Mouse (Mus musculus) liver, postnatal 0 days (tissue): ENCODE data around the gene Nolc1. TPM values are rescaled to one million over a fixed set of nuclear protein-coding genes. Genes with fewer than 3 reads are reported as not detected.
"Not testable (repeated sequence)": the region's sequence is repeated elsewhere in the genome, so short reads cannot be mapped to it uniquely, and the experiment has no call there.

ENCODE experiments used
- ATAC-seq: fragments of 200-750 bp; cut with Nextera tagmentation; 2 replicates; pipeline ENCODE4 v1.8.0; 2017; ENCODE audit warnings: mild to moderate bottlenecking, moderate library complexity
- DNase-seq: peaks from one replicate; pipeline ENCODE4 v3.0.0-alpha.2; 2016
- H3K27ac ChIP-seq: fragments of 300-500 bp; sonication (generic); 2 replicates; pipeline ENCODE4 v1.5.1; 2014; ENCODE audit warnings: antibody characterized with exemption, moderate library complexity, mild to moderate bottlenecking, low read depth
- H3K27me3 ChIP-seq: fragments of 300-500 bp; sonication (generic); 2 replicates; pipeline ENCODE4 v1.6.1; 2014; ENCODE audit warnings: low read length, control low read depth, mixed read lengths; ENCODE audit not compliant: insufficient read depth
- H3K36me3 ChIP-seq: fragments of 300-500 bp; sonication (generic); replicated peaks from 2 replicates; pipeline ENCODE4 v1.6.1; 2014; ENCODE audit warnings: mild to moderate bottlenecking, control low read depth, low read length, moderate library complexity, mixed read lengths; ENCODE audit not compliant: insufficient read depth
- H3K4me1 ChIP-seq: fragments of 300-500 bp; sonication (generic); 2 replicates; pipeline ENCODE4 v1.6.1; 2014; ENCODE audit warnings: antibody characterized with exemption, mild to moderate bottlenecking, control low read depth; ENCODE audit not compliant: insufficient read depth
- H3K4me2 ChIP-seq: fragments of 300-500 bp; sonication (generic); 2 replicates; pipeline ENCODE4 v1.6.1; 2014; ENCODE audit warnings: low read depth, mild to moderate bottlenecking, low read length, moderate library complexity, mixed read lengths
- H3K4me3 ChIP-seq: fragments of 300-500 bp; sonication (generic); 2 replicates; pipeline ENCODE4 v1.5.1; 2014; ENCODE audit warnings: low read depth, low read length
- H3K9ac ChIP-seq: fragments of 300-500 bp; sonication (generic); replicated peaks from 2 replicates; pipeline ENCODE4 v1.6.1; 2014; ENCODE audit warnings: mild to moderate bottlenecking, moderate library complexity
- H3K9me3 ChIP-seq: fragments of 300-500 bp; sonication (generic); 2 replicates; pipeline ENCODE4 v1.6.1; 2016; ENCODE audit warnings: mild to moderate bottlenecking, control low read depth, low read length, mixed read lengths
- CTCF ChIP-seq: sonication (generic); IDR thresholded peaks from 2 replicates; pipeline ENCODE4 v1.5.1; 2016; ENCODE audit warnings: antibody characterized with exemption, low read depth
- EP300 ChIP-seq: IDR thresholded peaks from 2 replicates; pipeline ENCODE4 v1.6.1; 2016; ENCODE audit warnings: antibody characterized with exemption, low read depth, mild to moderate bottlenecking
- WGBS: fragments of 180-500 bp; shearing (Covaris S2); extraction: QIAGEN DNeasy Blood & Tissue Kit; methylation state at CpG from one replicate; pipeline ENCODE4 v1.1.7; 2014; ENCODE audit not compliant: insufficient replicate concordance; 5-methylcytosine and 5-hydroxymethylcytosine counted together
- polyA plus RNA-seq: library from polyadenylated mRNA; unstranded; fragments of >200 nt; fragmentation: Nextera tagmentation; extraction: Ambion mirVana; gene quantifications from 2 replicates; pipeline ENCODE4 v1.2.1, GENCODE M21; 2015

Nolc1 gene
- polyA plus RNA-seq, 1 experiment from 2014 or later = 26.9 TPM

GRCm38 (mm10) chr19:46110781-46111180 lies 35.1 kb downstream of the Nolc1 start:
- TF ChIP-seq CTCF (no peak), EP300 (no peak)
- H3K4me3 ChIP-seq = no peak overlapping the region
- DNase-seq (no peak), ATAC-seq (no peak)
- H3K4me1 ChIP-seq = no peaks in the 10 kb centered on the region
- H3K9ac ChIP-seq = no peak overlapping the region
- no peaks in the 10 kb centered on the region for H3K36me3 ChIP-seq
- H3K27me3 ChIP-seq = no peaks in the 10 kb centered on the region
- peak overlapping the region; percentile 57 for H3K27ac ChIP-seq
- H3K9me3 ChIP-seq = no peaks in the 10 kb centered on the region
- WGBS = 69% methylated on average over 5 of the region's 5 CpGs
- no peak overlapping the region for H3K4me2 ChIP-seq

- no peak overlapping the region for H3K4me2 ChIP-seq
- ATAC-seq (no peak), DNase-seq (no peak)
- no peaks in the 10 kb centered on the region for H3K9me3 ChIP-seq
- WGBS = 54% methylated on average over 4 of the region's 4 CpGs
- H3K9ac ChIP-seq = no peak overlapping the region
- H3K27me3 ChIP-seq = no peaks in the 10 kb centered on the region
- no peak overlapping the region for H3K27ac ChIP-seq
- no peak for TF ChIP-seq EP300
- TF ChIP-seq CTCF = peak; percentile 28; the same call in 1 of the 2 replicates
- H3K4me1 ChIP-seq = no peaks in the 10 kb centered on the region
- H3K36me3 ChIP-seq = no peaks in the 10 kb centered on the region
- no peak overlapping the region for H3K4me3 ChIP-seq
Observed at GRCm38 (mm10) chr19:46114617-46115016, 39.0 kb downstream of the Nolc1 start.

- Histone ChIP-seq H3K4me3 (no peak overlapping the region), H3K9ac (no peak overlapping the region), H3K36me3 (no peaks in the 10 kb centered on the region), H3K27ac (no peak overlapping the region), H3K9me3 (no peaks in the 10 kb centered on the region), H3K27me3 (no peaks in the 10 kb centered on the region), H3K4me1 (no peaks in the 10 kb centered on the region), H3K4me2 (no peak overlapping the region)
- DNase-seq (no peak), ATAC-seq (peak; percentile 87)
- TF ChIP-seq CTCF = no peak
- TF ChIP-seq EP300 = peak; percentile 80
- 66% methylated on average over 3 of the region's 3 CpGs for WGBS
Observed at GRCm38 (mm10) chr19:46119458-46119857, 43.8 kb downstream of the Nolc1 start.

DNA sequence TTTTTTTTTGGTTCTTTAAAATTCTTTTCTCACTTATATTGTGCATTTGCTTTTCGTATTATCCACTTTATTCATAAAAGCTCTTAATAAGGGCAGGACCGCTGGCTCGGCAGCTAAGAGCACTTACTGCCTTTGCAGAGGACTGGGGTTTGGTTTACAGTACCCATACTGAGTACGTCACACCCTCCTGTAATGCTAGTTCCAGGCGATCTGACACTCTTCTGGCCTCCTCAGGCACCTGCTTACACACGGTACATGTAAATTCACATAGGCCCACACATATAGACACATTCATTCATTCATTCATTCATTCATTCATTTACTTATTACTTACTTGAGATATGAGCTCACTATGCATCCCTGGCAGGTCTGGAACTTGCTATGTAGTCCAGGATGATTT lies 45.2 kb downstream of the Nolc1 start:
- no peaks in the 10 kb centered on the region for H3K4me1 ChIP-seq
- H3K9me3 ChIP-seq = no peaks in the 10 kb centered on the region
- H3K27ac ChIP-seq = no peak overlapping the region
- H3K9ac ChIP-seq = no peak overlapping the region
- H3K4me3 ChIP-seq = no peak overlapping the region
- 73% methylated on average over 6 of the region's 6 CpGs for WGBS
- DNase-seq = no peak
- H3K36me3 ChIP-seq = no peaks in the 10 kb centered on the region
- no peak for ATAC-seq
- TF ChIP-seq CTCF = no peak
- no peak for TF ChIP-seq EP300
- H3K4me2 ChIP-seq = no peak overlapping the region
- no peaks in the 10 kb centered on the region for H3K27me3 ChIP-seq

GRCm38 (mm10) chr19:46123876-46124275 lies 48.2 kb downstream of the Nolc1 start:
- Histone ChIP-seq H3K9ac (no peak overlapping the region), H3K9me3 (no peaks in the 10 kb centered on the region), H3K36me3 (no peaks in the 10 kb centered on the region), H3K27me3 (0 out of 2 replicates have a peak, but pooled peaks cover 7% of the 10 kb centered on the region), H3K4me2 (no peak overlapping the region), H3K4me3 (no peak overlapping the region), H3K4me1 (no peaks in the 10 kb centered on the region), H3K27ac (no peak overlapping the region)
- ATAC-seq = no peak
- TF ChIP-seq CTCF (no peak), EP300 (no peak)
- DNase-seq = no peak
- 71% methylated on average over 3 of the region's 3 CpGs for WGBS

- no peaks in the 10 kb centered on the region for H3K9me3 ChIP-seq
- H3K4me3 ChIP-seq = no peak overlapping the region
- H3K36me3 ChIP-seq = no peaks in the 10 kb centered on the region
- 0 out of 2 replicates have a peak, but pooled peaks cover 7% of the 10 kb centered on the region for H3K27me3 ChIP-seq
- TF ChIP-seq CTCF (no peak), EP300 (no peak)
- H3K4me2 ChIP-seq = no peak overlapping the region
- no peak for ATAC-seq
- H3K4me1 ChIP-seq = no peaks in the 10 kb centered on the region
- DNase-seq = no peak
- H3K27ac ChIP-seq = no peak overlapping the region
- H3K9ac ChIP-seq = no peak overlapping the region
Observed at GRCm38 (mm10) chr19:46124651-46125050, 49.0 kb downstream of the Nolc1 start.

DNA sequence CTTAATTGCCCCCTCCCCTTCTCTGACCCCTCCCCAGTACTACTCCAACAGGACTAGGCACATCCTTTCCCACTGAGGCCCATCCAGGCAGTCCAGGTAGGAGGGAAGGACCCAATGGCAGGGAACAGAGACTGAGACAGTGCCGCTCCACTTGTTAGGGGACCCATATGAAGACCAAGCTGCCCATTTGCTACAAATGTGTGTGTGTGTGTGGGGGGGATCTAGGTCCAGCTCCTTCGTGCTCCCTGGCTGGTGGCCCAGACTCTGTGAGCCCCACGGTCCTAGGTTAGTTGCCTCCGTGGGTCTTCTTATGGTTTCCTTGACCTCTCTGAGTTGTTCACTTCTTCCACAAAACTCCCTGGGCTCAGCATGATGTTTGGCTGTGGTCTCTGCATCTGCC lies 50.6 kb downstream of the Nolc1 start:
- Histone ChIP-seq H3K27me3 (peaks cover 16% of the 10 kb centered on the region), H3K36me3 (no peaks in the 10 kb centered on the region), H3K4me1 (no peaks in the 10 kb centered on the region), H3K9me3 (no peaks in the 10 kb centered on the region), H3K4me2 (no peak overlapping the region), H3K27ac (no peak overlapping the region), H3K9ac (no peak overlapping the region), H3K4me3 (no peak overlapping the region)
- DNase-seq (no peak), ATAC-seq (no peak)
- 92% methylated on average over 4 of the region's 4 CpGs for WGBS
- TF ChIP-seq EP300 = no peak
- no peak for TF ChIP-seq CTCF

DNA sequence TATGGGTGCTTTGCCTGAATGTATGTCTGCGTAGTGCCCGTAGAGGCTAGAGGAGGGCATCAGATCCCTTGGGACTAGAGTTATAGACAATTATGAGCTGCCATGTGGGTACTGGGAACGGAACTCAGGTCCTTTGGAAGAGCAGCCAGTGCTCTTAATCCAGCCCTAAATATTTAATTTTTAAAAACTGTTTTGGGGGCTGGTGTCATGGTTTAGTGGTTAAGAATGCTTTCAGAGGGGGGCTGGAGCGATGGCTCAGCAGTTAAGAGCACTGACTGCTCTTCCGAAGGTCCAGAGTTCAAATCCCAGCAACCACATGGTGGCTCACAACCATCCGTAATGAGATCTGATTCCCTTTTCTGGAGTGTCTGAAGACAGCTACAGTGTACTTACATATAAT lies 54.1 kb downstream of the Nolc1 start:
- not testable (repeated sequence) for H3K4me1 ChIP-seq, H3K9ac ChIP-seq, H3K36me3 ChIP-seq, H3K27ac ChIP-seq, H3K4me2 ChIP-seq, ATAC-seq, DNase-seq, H3K4me3 ChIP-seq, H3K9me3 ChIP-seq
- H3K27me3 ChIP-seq = peaks cover 48% of the 10 kb centered on the region
- WGBS = 79% methylated on average over 5 of the region's 6 CpGs
